Mouse (Mus musculus) heart, embryonic 15.5 days (tissue): ENCODE data around the gene Cldn12. TPM values are rescaled to one million over a fixed set of nuclear protein-coding genes. Genes with fewer than 3 reads are reported as not detected.

ENCODE experiments used
- ATAC-seq: fragments of 200-750 bp; cut with Nextera tagmentation; replicated peaks from 2 replicates; pipeline ENCODE4 v1.8.0; 2017; ENCODE audit warnings: low read depth, moderate TSS enrichment; ENCODE audit not compliant: insufficient number of reproducible peaks, insufficient read depth, low FRiP score
- H3K27ac ChIP-seq: fragments of 300-500 bp; sonication (generic); 2 replicates; pipeline ENCODE4 v1.5.1; 2015; ENCODE audit warnings: mild to moderate bottlenecking, inconsistent platforms
- H3K27me3 ChIP-seq: fragments of 300-500 bp; sonication (generic); 2 replicates; pipeline ENCODE4 v1.6.1; 2015; ENCODE audit warnings: inconsistent platforms
- H3K36me3 ChIP-seq: fragments of 300-500 bp; sonication (generic); 2 replicates; pipeline ENCODE4 v1.6.1; 2015; ENCODE audit warnings: mild to moderate bottlenecking, inconsistent platforms
- H3K4me1 ChIP-seq: fragments of 300-500 bp; sonication (generic); replicated peaks from 2 replicates; pipeline ENCODE4 v1.6.1; 2015; ENCODE audit warnings: inconsistent platforms
- H3K4me2 ChIP-seq: fragments of 300-500 bp; sonication (generic); 2 replicates; pipeline ENCODE4 v1.6.1; 2015; ENCODE audit warnings: inconsistent platforms, mild to moderate bottlenecking, moderate library complexity
- H3K4me3 ChIP-seq: fragments of 300-500 bp; sonication (generic); 2 replicates; pipeline ENCODE4 v1.5.1; 2015; ENCODE audit warnings: mild to moderate bottlenecking, inconsistent platforms
- H3K9ac ChIP-seq: fragments of 300-500 bp; sonication (generic); 2 replicates; pipeline ENCODE4 v1.6.1; 2015; ENCODE audit warnings: mild to moderate bottlenecking, inconsistent platforms
- H3K9me3 ChIP-seq: fragments of 300-500 bp; sonication (generic); replicated peaks from 2 replicates; pipeline ENCODE4 v1.6.1; 2016; ENCODE audit warnings: inconsistent platforms
- WGBS: fragments of 180-500 bp; shearing (Covaris S2); methylation state at CpG from one replicate; pipeline ENCODE4 v1.1.7; 2015; ENCODE audit warnings: mixed read lengths; 5-methylcytosine and 5-hydroxymethylcytosine counted together
- polyA plus RNA-seq: library from polyadenylated mRNA; unstranded; fragments of >200 nt; fragmentation: Nextera tagmentation; extraction: Ambion mirVana; gene quantifications from 2 replicates; pipeline ENCODE4 v1.2.1, GENCODE M21; 2015

The Cldn12 gene
- polyA plus RNA-seq, 1 experiment from 2014 or later: 9.9 TPM

DNA sequence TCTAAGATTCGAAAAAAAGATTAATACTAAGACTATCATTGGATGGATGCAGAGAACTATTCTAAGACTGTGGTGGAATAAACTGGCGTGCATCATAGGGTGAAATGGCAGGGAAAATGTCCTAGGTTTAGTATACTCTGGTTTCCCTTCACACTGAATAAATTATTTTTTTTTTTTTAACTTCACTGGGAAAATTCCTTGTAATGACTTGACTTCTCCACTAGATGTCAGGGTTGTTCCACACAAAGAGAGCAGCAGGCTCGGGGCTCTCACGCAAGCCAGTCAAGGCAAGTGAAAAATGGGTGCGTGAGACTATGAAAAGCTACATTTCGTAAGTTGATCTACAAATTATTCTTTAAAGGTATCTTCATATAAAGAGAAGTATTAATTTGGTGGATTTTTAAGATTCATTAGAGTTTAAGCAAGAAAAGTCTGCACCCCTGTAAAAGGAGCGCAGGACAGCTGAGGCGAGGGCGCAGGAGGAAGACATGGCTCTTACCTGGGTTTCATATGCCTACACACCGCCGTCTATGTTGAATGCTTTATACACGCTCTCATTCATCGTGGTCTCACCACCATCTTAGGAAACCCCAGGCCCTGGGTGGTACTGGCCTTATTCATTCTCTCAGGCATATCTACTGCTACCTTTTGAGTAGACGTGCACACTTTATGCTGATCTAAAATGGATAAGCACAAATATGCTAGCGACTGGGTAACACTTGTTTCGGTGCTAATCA is 20.3 kb downstream of the Cldn12 start:
- ATAC-seq: no peak
- no peak overlapping the region for H3K27ac ChIP-seq
- H3K4me3 ChIP-seq: no peak overlapping the region
- H3K27me3 ChIP-seq: peaks cover 8% of the 10 kb centered on the region; the same call in 1 of the 2 replicates
- H3K4me2 ChIP-seq: no peak overlapping the region
- no peaks in the 10 kb centered on the region for H3K36me3 ChIP-seq
- WGBS: 38% methylated on average over 16 of the region's 16 CpGs
- no peaks in the 10 kb centered on the region for H3K9me3 ChIP-seq
- H3K4me1 ChIP-seq: no peaks in the 10 kb centered on the region
- no peak overlapping the region for H3K9ac ChIP-seq

DNA sequence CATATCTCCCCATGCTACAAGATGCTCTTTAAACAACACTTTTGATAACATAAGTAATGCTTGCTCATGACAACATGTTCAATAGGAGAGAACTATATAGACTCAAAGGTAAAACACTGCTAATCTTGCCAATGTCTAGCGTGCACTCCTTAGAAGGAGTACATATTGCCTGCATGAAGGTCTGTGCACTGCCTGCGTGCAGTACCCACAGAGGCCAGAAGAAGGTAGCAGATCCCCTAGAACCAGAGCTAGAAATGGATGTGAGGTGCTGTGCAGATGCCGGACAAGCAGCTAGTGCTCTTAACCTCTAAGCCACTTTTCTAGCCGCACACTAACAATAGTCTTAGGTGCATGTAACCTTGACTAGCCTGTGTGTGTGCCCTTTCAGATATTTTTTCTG is 22.6 kb downstream of the Cldn12 start:
- no peak for ATAC-seq
- Histone ChIP-seq H3K4me1 (no peaks in the 10 kb centered on the region), H3K27ac (no peak overlapping the region), H3K9ac (no peak overlapping the region), H3K27me3 (peaks cover 8% of the 10 kb centered on the region; the same call in 1 of the 2 replicates), H3K4me2 (no peak overlapping the region), H3K9me3 (no peaks in the 10 kb centered on the region), H3K36me3 (no peaks in the 10 kb centered on the region), H3K4me3 (no peak overlapping the region)
- WGBS: 93% methylated on average over 4 of the region's 4 CpGs

DNA sequence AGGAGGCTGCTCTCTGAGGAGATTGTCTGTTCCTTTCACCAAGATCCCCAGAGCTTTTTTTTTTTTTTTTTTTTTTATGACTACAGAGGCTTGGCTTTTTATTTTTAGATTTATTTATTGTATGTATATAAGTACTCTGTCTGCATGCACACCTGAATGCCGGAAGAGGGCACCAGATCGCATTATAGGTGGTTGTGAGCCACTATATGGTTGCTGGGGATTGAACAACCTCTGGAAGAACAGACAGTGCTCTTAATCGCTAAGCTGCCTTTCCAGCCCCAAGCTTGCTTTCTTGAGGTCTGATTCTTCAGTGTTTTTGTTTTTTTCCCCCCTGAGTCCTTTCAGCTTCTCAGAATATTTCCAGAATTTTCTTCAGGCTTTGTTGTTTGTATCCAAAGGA is 28.7 kb downstream of the Cldn12 start:
- no peaks in the 10 kb centered on the region for H3K36me3 ChIP-seq
- H3K4me3 ChIP-seq: no peak overlapping the region
- H3K27ac ChIP-seq: no peak overlapping the region
- ATAC-seq: no peak
- 58% methylated on average over 3 of the region's 3 CpGs for WGBS
- no peaks in the 10 kb centered on the region for H3K27me3 ChIP-seq
- no peaks in the 10 kb centered on the region; the same call in 1 of the 2 replicates for H3K4me1 ChIP-seq
- H3K9ac ChIP-seq: no peak overlapping the region
- no peak overlapping the region for H3K4me2 ChIP-seq
- no peaks in the 10 kb centered on the region for H3K9me3 ChIP-seq

DNA sequence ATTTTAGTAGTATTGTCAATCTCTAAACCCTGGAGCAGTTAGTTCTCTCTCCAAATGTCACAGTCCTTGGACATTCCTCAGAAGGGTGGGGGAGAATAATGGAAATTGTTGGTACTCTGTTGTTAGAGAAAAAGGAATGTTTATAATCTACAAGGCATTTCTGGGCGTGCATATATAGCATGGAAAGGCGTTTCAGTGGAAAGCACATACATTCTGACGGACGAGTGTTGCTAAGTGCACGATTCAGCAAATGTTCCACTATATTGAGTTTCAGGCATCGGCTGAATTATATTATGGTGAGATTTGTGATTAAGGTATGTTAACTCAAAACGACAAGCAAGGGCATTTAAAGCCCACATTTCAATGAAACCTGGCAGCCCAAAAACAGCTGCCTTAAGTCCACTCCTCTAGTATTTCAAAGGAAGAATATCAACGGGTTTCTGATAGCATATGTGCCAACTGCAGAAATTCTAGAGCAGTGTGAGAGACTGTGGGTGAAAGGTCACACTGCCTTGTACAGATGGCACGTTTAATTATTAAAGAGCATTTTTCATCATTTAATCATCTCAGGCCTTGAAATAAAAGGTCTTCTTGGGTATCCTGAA is 31.4 kb downstream of the Cldn12 start:
- ATAC-seq: no peak
- H3K9ac ChIP-seq: no peak overlapping the region
- no peaks in the 10 kb centered on the region; the same call in 1 of the 2 replicates for H3K4me1 ChIP-seq
- no peak overlapping the region for H3K4me2 ChIP-seq
- H3K27me3 ChIP-seq: no peaks in the 10 kb centered on the region
- no peak overlapping the region for H3K4me3 ChIP-seq
- WGBS: 61% methylated on average over 9 of the region's 9 CpGs
- no peaks in the 10 kb centered on the region for H3K36me3 ChIP-seq
- H3K27ac ChIP-seq: no peak overlapping the region
- H3K9me3 ChIP-seq: no peaks in the 10 kb centered on the region

DNA sequence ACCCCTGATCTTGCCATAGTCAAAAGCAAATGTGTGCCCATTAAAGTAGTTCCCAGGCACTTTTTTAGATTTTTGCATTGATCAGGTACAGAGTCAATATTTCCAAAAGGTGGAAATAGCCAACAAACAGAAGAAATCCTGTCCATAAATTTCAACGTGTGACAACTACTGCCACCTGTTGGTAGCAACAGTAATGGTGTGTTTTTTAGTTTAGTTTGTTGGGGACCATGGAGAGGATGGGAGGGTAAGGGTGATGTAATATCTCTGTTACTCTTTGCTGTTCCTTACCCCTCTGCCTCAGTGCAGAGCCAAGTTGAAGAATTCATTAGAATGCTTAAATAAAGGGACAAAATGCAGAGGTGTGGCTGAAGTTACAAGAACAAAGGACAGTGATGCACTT is 33.1 kb downstream of the Cldn12 start:
- Histone ChIP-seq H3K9ac (no peak overlapping the region), H3K27ac (no peak overlapping the region), H3K4me1 (no peaks in the 10 kb centered on the region; the same call in 1 of the 2 replicates), H3K4me2 (no peak overlapping the region), H3K27me3 (no peaks in the 10 kb centered on the region), H3K36me3 (no peaks in the 10 kb centered on the region), H3K4me3 (no peak overlapping the region), H3K9me3 (no peaks in the 10 kb centered on the region)
- 5% methylated on average over 1 of the region's 1 CpGs for WGBS
- no peak for ATAC-seq

DNA sequence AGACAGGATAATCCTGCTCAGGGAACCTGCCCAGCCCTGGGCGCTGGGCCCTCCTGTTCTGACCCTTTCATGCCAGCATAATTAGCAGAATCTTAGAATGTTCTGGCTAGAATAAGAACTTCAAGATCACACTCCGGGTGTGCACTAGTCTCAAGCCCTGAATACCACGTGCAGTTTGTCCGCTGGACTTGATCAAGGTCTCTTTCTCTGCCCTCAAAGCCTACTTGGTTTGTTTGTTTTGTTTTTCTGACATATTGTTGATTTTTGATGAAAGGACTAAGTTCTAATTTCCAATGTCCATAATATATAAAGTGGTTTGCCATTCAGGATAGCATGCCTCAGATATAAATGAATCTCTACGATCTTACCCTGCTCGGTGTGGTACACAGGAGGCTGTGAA is 35.7 kb downstream of the Cldn12 start, which contains the start of gene 1700015F17Rik:
TSS of gene 1700015F17Rik (minus strand) at position 101 of the 400 bp plus-strand sequence.
- no peaks in the 10 kb centered on the region for H3K27me3 ChIP-seq
- H3K4me2 ChIP-seq: no peak within 1 kb of the TSS
- H3K36me3 ChIP-seq: no peaks in the 10 kb centered on the region
- 88% methylated on average over 6 of the region's 6 CpGs for WGBS
- ATAC-seq: no peak
- H3K9me3 ChIP-seq: no peaks in the 10 kb centered on the region
- H3K27ac ChIP-seq: no peak within 1 kb of the TSS
- no peak within 1 kb of the TSS for H3K4me3 ChIP-seq
- no peak within 1 kb of the TSS for H3K9ac ChIP-seq
- H3K4me1 ChIP-seq: no peaks in the 10 kb centered on the region; the same call in 1 of the 2 replicates

DNA sequence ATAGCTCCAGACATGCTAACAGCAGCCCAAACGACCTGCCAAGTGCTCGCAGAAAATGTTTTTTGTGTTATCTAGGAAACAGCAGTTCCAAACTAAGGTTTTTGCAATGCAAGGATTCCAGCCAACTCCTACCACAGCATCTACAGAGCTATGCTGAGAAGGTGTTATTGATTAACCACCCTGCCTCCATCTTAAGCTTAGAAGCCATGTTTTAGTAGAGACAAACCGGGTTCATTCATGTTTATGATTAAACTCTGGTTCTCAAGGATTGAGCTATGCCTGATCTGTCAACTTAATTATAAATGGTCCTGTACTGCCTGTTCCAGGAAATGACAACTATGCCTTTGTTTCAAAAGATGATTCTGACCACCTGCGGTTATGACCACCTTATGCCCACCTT is 38.6 kb downstream of the Cldn12 start:
- 67% methylated on average over 4 of the region's 4 CpGs for WGBS
- Histone ChIP-seq H3K27ac (no peak overlapping the region), H3K4me3 (no peak overlapping the region), H3K36me3 (no peaks in the 10 kb centered on the region), H3K4me1 (no peaks in the 10 kb centered on the region), H3K27me3 (no peaks in the 10 kb centered on the region), H3K9ac (no peak overlapping the region), H3K9me3 (no peaks in the 10 kb centered on the region), H3K4me2 (no peak overlapping the region)
- no peak for ATAC-seq

DNA sequence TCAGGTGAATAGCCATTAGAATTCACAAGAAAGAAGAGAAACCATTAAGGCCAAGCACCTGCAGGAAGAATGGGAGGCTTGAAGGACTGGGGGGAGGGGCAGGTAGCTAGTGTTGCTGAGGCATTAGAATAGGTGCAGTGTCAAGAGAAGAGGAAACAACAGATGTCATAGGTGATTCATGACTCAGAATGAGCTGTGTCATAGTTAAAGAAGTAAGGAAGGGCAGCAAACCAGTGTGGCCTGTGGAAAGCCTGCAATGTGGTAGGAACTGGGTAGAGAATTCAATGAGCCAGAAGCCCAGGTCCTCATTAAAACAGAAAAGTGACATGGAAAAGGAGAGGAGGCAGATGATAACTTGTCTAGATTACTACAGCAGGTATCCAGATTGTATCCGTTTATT is 49.5 kb downstream of the Cldn12 start:
- Histone ChIP-seq H3K9ac (no peak overlapping the region), H3K4me1 (no peaks in the 10 kb centered on the region), H3K36me3 (no peaks in the 10 kb centered on the region), H3K9me3 (no peaks in the 10 kb centered on the region), H3K4me3 (no peak overlapping the region), H3K27ac (no peak overlapping the region), H3K4me2 (no peak overlapping the region), H3K27me3 (no peaks in the 10 kb centered on the region)
- 48% methylated on average over 1 of the region's 1 CpGs for WGBS
- no peak for ATAC-seq

Other genes with a start within 250 kb of the Cldn12 start
- gene Cdk14, start 94.6 kb downstream of the Cldn12 start, polyA plus RNA-seq: 12.0 and 13.6 TPM in 2 replicates
- not detected in 2 replicates for gene 1700015F17Rik, start 35.8 kb downstream of the Cldn12 start, polyA plus RNA-seq
- 15.6 and 17.0 TPM in 2 replicates for gene Gtpbp10, start 44.6 kb upstream of the Cldn12 start, polyA plus RNA-seq
- 1.2 and 1.3 TPM in 2 replicates for gene Gm8773, start 58.8 kb upstream of the Cldn12 start, polyA plus RNA-seq
- 1.6 and 1.9 TPM in 2 replicates for gene Cfap69, start 149.3 kb upstream of the Cldn12 start, polyA plus RNA-seq
- 1.9 and 2.9 TPM in 2 replicates for gene Steap2, start 179.6 kb upstream of the Cldn12 start, polyA plus RNA-seq
- 1.7 and 2.3 TPM in 2 replicates for gene Steap1, start 234.4 kb upstream of the Cldn12 start, polyA plus RNA-seq